Comparison of ENCODE assay signal across 7 mouse cellular contexts in genomic region chr11:116493795-116494252, GRCm38 (mm10). TPM values are rescaled to one million over a fixed set of nuclear protein-coding genes. Genes with fewer than 3 reads are reported as not detected.
DNase-seq lines count a peak whose midpoint lies in the region; ATAC-seq and TF ChIP-seq lines count a peak whose summit lies in the region.

Gene Prpsap1 (minus strand): TSS chr11:116494202.

- DNase-seq in MEL-GATA-1-ER (ENCODE audit: extremely low read depth, low read depth): peak; percentile 71
- DNase-seq in adrenal gland, postnatal 36 days: peak; percentile 63 to 68
- no peak for DNase-seq in forebrain, postnatal 0 days
- no peak for DNase-seq in left cerebral cortex, postnatal 14 days (ENCODE audit: low spot score in 2 of 2)
- DNase-seq in spleen, adult 18-20 months: peak; percentile 29 to 35

- H3K27me3 ChIP-seq in forebrain, postnatal 0 days (ENCODE audit: insufficient read depth, low read length): no peaks in the 10 kb centered on the region
- H3K27me3 ChIP-seq in hindbrain, embryonic 12.5 days: no peaks in the 10 kb centered on the region
- H3K27me3 ChIP-seq in megakaryocyte, embryonic 14.5 days (replicated peaks): no peaks in the 10 kb centered on the region

- no peak within 1 kb of the TSS for H3K4me2 ChIP-seq in forebrain, postnatal 0 days (ENCODE audit: low read depth)
- H3K4me2 ChIP-seq in hindbrain, embryonic 12.5 days (replicated peaks): no peak within 1 kb of the TSS

- H3K9me3 ChIP-seq in forebrain, postnatal 0 days (ENCODE audit: low read length): no peaks in the 10 kb centered on the region
- no peaks in the 10 kb centered on the region for H3K9me3 ChIP-seq in hindbrain, embryonic 12.5 days (replicated peaks)
- no peaks in the 10 kb centered on the region for H3K9me3 ChIP-seq in megakaryocyte, embryonic 14.5 days

- no peak within 1 kb of the TSS for H3K27ac ChIP-seq in forebrain, postnatal 0 days (ENCODE audit: low read depth, low read length)
- H3K27ac ChIP-seq in hindbrain, embryonic 12.5 days: peak within 1 kb of the TSS; percentile 52

- H3K36me3 ChIP-seq in forebrain, postnatal 0 days (ENCODE audit: insufficient read depth): no peaks in the 10 kb centered on the region
- no peaks in the 10 kb centered on the region for H3K36me3 ChIP-seq in hindbrain, embryonic 12.5 days
- no peaks in the 10 kb centered on the region for H3K36me3 ChIP-seq in megakaryocyte, embryonic 14.5 days (replicated peaks; ENCODE audit: low read length)

- 0 out of 2 replicates have a peak, but pooled peaks cover 6% of the 10 kb centered on the region for H3K4me1 ChIP-seq in forebrain, postnatal 0 days (ENCODE audit: insufficient read depth)
- peaks cover 19% of the 10 kb centered on the region for H3K4me1 ChIP-seq in hindbrain, embryonic 12.5 days
- H3K4me1 ChIP-seq in megakaryocyte, embryonic 14.5 days: peaks cover 47% of the 10 kb centered on the region

- 22% methylated on average over 4 of the region's 4 CpGs for WGBS in forebrain, postnatal 0 days
- 25% methylated on average over 4 of the region's 4 CpGs for WGBS in hindbrain, embryonic 12.5 days

- intact Hi-C loops in left cerebral cortex, postnatal 14 days (cut with DNase I): loop anchor here (5.0 kb wide), 1 partner anchor 38 kb away; the partner anchor contains the start of gene Sphk1

- ATAC-seq in forebrain, postnatal 0 days: no peak
- ATAC-seq in hindbrain, embryonic 12.5 days (ENCODE audit: low FRiP score): no peak

- no peak within 1 kb of the TSS for H3K9ac ChIP-seq in forebrain, postnatal 0 days
- H3K9ac ChIP-seq in hindbrain, embryonic 12.5 days: no peak within 1 kb of the TSS

- peak; percentile 62 for TF ChIP-seq CTCF in forebrain, postnatal 0 days (IDR thresholded peaks at IDR 0.05; ENCODE audit: low read depth)

- H3K4me3 ChIP-seq in forebrain, postnatal 0 days (ENCODE audit: low read depth, low read length): no peak within 1 kb of the TSS
- no peak within 1 kb of the TSS for H3K4me3 ChIP-seq in hindbrain, embryonic 12.5 days
- no peak within 1 kb of the TSS for H3K4me3 ChIP-seq in megakaryocyte, embryonic 14.5 days (replicated peaks)

RNA-seq across cellular contexts. Expression of gene Prpsap1, which starts in this region (rescaled TPM):
- 10 to 100 TPM; 84.6 to 87.0 TPM for total RNA-seq in adrenal gland, postnatal 36 days (2021)
- total RNA-seq in forebrain, postnatal 0 days (2014; rRNA removed): 92.2 and 96.0 TPM in 2 replicates
- 143 and 158 TPM in 2 replicates for polyA plus RNA-seq in forebrain, postnatal 0 days (2015; fragmentation: Nextera tagmentation; extraction: Ambion mirVana)
- 164 and 179 TPM in 2 replicates for polyA plus RNA-seq in hindbrain, embryonic 12.5 days (2016; fragmentation: Nextera tagmentation; extraction: Ambion mirVana)
- total RNA-seq in left cerebral cortex, postnatal 14 days (2021): 10 to 100 TPM; 70.6 to 82.9 TPM
- 18.2 and 20.3 TPM in 2 replicates for polyA plus RNA-seq in megakaryocyte, embryonic 14.5 days (2012; ENCODE audit: insufficient read depth, low replicate concordance)

Comparison
In these comparisons a context has a peak if more than half of its experiments do, and no peak if none do; other contexts are left out.
1. DNase-seq: peak in MEL-GATA-1-ER (single experiment), adrenal gland, postnatal 36 days (2 of 2) and spleen, adult 18-20 months (2 of 2); none in forebrain, postnatal 0 days (single experiment) and left cerebral cortex, postnatal 14 days (0 of 2).